Mouse (Mus musculus): ENCODE results near the gene Atg7.

The Atg7 gene

GRCm38 (mm10) chr6:114788663-114789062, 145.8 kb downstream of the Atg7 start:
- DNase-seq = no peak

- no peak for DNase-seq
Measured at GRCm38 (mm10) chr6:114790084-114790483, 147.2 kb downstream of the Atg7 start.

GRCm38 (mm10) chr6:114790902-114791301, 148.0 kb downstream of the Atg7 start:
- DNase-seq = no peak

GRCm38 (mm10) chr6:114791846-114792245, 148.9 kb downstream of the Atg7 start:
- no peak for DNase-seq

GRCm38 (mm10) chr6:114794706-114795105, 151.8 kb downstream of the Atg7 start:
- DNase-seq = peak; percentile 57

- no peak for DNase-seq
Measured at GRCm38 (mm10) chr6:114795706-114796325, 152.9 kb downstream of the Atg7 start.

GRCm38 (mm10) chr6:114797901-114798300, 155.0 kb downstream of the Atg7 start:
- DNase-seq = no peak

- no peak for DNase-seq
Measured at GRCm38 (mm10) chr6:114798715-114799114, 155.8 kb downstream of the Atg7 start.

GRCm38 (mm10) chr6:114800291-114800965, 157.5 kb downstream of the Atg7 start:
- DNase-seq = no peak

- no peak for DNase-seq
Measured at GRCm38 (mm10) chr6:114803915-114804535, 161.1 kb downstream of the Atg7 start.

- DNase-seq = no peak
Measured at GRCm38 (mm10) chr6:114804866-114805265, 162.0 kb downstream of the Atg7 start.

- DNase-seq = no peak
Measured at GRCm38 (mm10) chr6:114805927-114806326, 163.0 kb downstream of the Atg7 start.

- DNase-seq = no peak
Measured at GRCm38 (mm10) chr6:114807474-114807873, 164.6 kb downstream of the Atg7 start.

- no peak for DNase-seq
Measured at GRCm38 (mm10) chr6:114808654-114809430, 165.9 kb downstream of the Atg7 start.

GRCm38 (mm10) chr6:114809431-114809811, 166.5 kb downstream of the Atg7 start:
- no peak for DNase-seq

- DNase-seq = peak; percentile 6
Measured at GRCm38 (mm10) chr6:114812322-114812721, 169.4 kb downstream of the Atg7 start.

- no peak for DNase-seq
Measured at GRCm38 (mm10) chr6:114812779-114813178, 169.9 kb downstream of the Atg7 start.

- no peak for DNase-seq
Measured at GRCm38 (mm10) chr6:114814199-114814881, 171.4 kb downstream of the Atg7 start.

GRCm38 (mm10) chr6:114814882-114815650, 172.2 kb downstream of the Atg7 start:
- no peak for DNase-seq

GRCm38 (mm10) chr6:114817948-114818347, 175.1 kb downstream of the Atg7 start:
- no peak for DNase-seq

GRCm38 (mm10) chr6:114818471-114818870, 175.6 kb downstream of the Atg7 start:
- no peak for DNase-seq

- no peak for DNase-seq
Measured at GRCm38 (mm10) chr6:114819971-114820481, 177.1 kb downstream of the Atg7 start.
